In genomic region chr8:26845481-26846194, GRCm38 (mm10) we compare ENCODE assay signal across 13 mouse cellular contexts.
A peak's percentile ranks its signal among the peaks of the same experiment; 100 is the strongest.
DNase-seq lines count a peak whose midpoint lies in the region; ATAC-seq lines count a peak whose summit lies in the region.
"Had no signal": no experiment of that assay in that cellular context is flagged by ENCODE, and none has a peak within 500 bp of the region (broad histone marks: within the 10 kb centered on the region; RNA-seq: fewer than 3 reads in every experiment).

No protein-coding gene starts in this region.

- ATAC-seq in stomach, embryonic 14.5 days (ENCODE audit: insufficient number of reproducible peaks, insufficient read depth, low FRiP score, low read depth) = no peak
- ATAC-seq: intestine, postnatal 0 days had no signal

- H3K9ac ChIP-seq in stomach, embryonic 14.5 days (replicated peaks; ENCODE audit: low read depth, low read length) = no peak overlapping the region
- H3K9ac ChIP-seq: embryonic facial prominence, embryonic 13.5 days had no signal

- 56% methylated on average over 11 of the region's 11 CpGs for WGBS in stomach, embryonic 14.5 days

- peak; percentile 7 for DNase-seq in embryo, embryonic 10 days (ENCODE audit: low spot score)
- no peak for DNase-seq in embryo, embryonic 9.5 days (ENCODE audit: extremely low spot score)
- DNase-seq in kidney, postnatal 36 days = peak; percentile 33 to 42
- no peak for DNase-seq in kidney, postnatal 4 days
- DNase-seq in adrenal gland, postnatal 36 days = peak; percentile 85
- no peak for DNase-seq in lung, postnatal 4 days
- no peak for DNase-seq in thymus, postnatal 25 days
- DNase-seq: cerebellum, adult 2 months; layer of hippocampus, postnatal 36 days had no signal

- H3K4me2 ChIP-seq in stomach, embryonic 14.5 days (replicated peaks; ENCODE audit: low read depth, low read length) = no peak overlapping the region
- H3K4me2 ChIP-seq: embryonic facial prominence, embryonic 13.5 days; liver, embryonic 11.5 days had no signal

- H3K27me3 ChIP-seq in stomach, embryonic 14.5 days (ENCODE audit: control insufficient read depth, insufficient read depth, low read length) = no peaks in the 10 kb centered on the region

- peak overlapping the region; percentile 23; the same call in 1 of the 2 replicates for H3K27ac ChIP-seq in stomach, embryonic 14.5 days (ENCODE audit: low read length)
- H3K27ac ChIP-seq: embryonic facial prominence, embryonic 13.5 days had no signal

- no peak overlapping the region for H3K4me3 ChIP-seq in stomach, embryonic 14.5 days (ENCODE audit: low read depth, low read length)
- H3K4me3 ChIP-seq: embryonic facial prominence, embryonic 13.5 days had no signal

- peaks cover 30% of the 10 kb centered on the region for H3K4me1 ChIP-seq in stomach, embryonic 14.5 days (ENCODE audit: control insufficient read depth, insufficient read depth, low read length)

- no peaks in the 10 kb centered on the region for H3K36me3 ChIP-seq in stomach, embryonic 14.5 days (ENCODE audit: control insufficient read depth, insufficient read depth, low read length)
- H3K36me3 ChIP-seq: embryonic facial prominence, embryonic 13.5 days had no signal

- H3K9me3 ChIP-seq in stomach, embryonic 14.5 days (ENCODE audit: control insufficient read depth, low read depth, low read length) = no peaks in the 10 kb centered on the region
- H3K9me3 ChIP-seq: embryonic facial prominence, embryonic 13.5 days had no signal

Comparison
In these comparisons a context has a peak if more than half of its experiments do, and no peak if none do; other contexts are left out.
1. DNase-seq: peak in embryo, embryonic 10 days (single experiment), kidney, postnatal 36 days (2 of 2) and adrenal gland, postnatal 36 days (2 of 2); none in embryo, embryonic 9.5 days (single experiment), kidney, postnatal 4 days (0 of 2), lung, postnatal 4 days (0 of 2) and thymus, postnatal 25 days (single experiment).